Mouse (Mus musculus): Measurements from ENCODE around the gene Myo7a. TPM values are rescaled to one million over a fixed set of nuclear protein-coding genes. Genes with fewer than 3 reads are reported as not detected.

The Myo7a gene
- total RNA-seq, 2 experiments from 2014 or later, result 2.3 to 10.8 TPM

Other genes with a start within 250 kb of the Myo7a start
- gene Gdpd4, start 199.6 kb downstream of the Myo7a start, total RNA-seq (2014; fragmentation: Nextera tagmentation), result not detected in 2 replicates
- not detected in 2 replicates for gene Gdpd4, start 199.6 kb downstream of the Myo7a start, total RNA-seq (2017)
- gene Omp, start 26.0 kb upstream of the Myo7a start, total RNA-seq (2014; fragmentation: Nextera tagmentation), result 0.63 and 0.82 TPM in 2 replicates
- not detected in 2 replicates for gene Omp, start 26.0 kb upstream of the Myo7a start, total RNA-seq (2017)
- gene Capn5, start 58.8 kb upstream of the Myo7a start, total RNA-seq (2014; fragmentation: Nextera tagmentation), result 7.5 and 8.3 TPM in 2 replicates
- gene Capn5, start 58.8 kb upstream of the Myo7a start, total RNA-seq (2017), result 5.6 and 5.9 TPM in 2 replicates
- gene B3gnt6, start 80.0 kb upstream of the Myo7a start, total RNA-seq (2014; fragmentation: Nextera tagmentation), result not detected in 2 replicates
- gene B3gnt6, start 80.0 kb upstream of the Myo7a start, total RNA-seq (2017), result not detected in 2 replicates
- 28.8 and 28.9 TPM in 2 replicates for gene Acer3, start 201.7 kb upstream of the Myo7a start, total RNA-seq (2014; fragmentation: Nextera tagmentation)
- 27.7 and 55.6 TPM in 2 replicates for gene Acer3, start 201.7 kb upstream of the Myo7a start, total RNA-seq (2017)
- gene Tsku, start 241.8 kb upstream of the Myo7a start, total RNA-seq (2014; fragmentation: Nextera tagmentation), result not detected in 2 replicates
- gene Tsku, start 241.8 kb upstream of the Myo7a start, total RNA-seq (2017), result not detected in 2 replicates